Mouse (Mus musculus) brain, adult 2 months (tissue): ENCODE results near the gene Olfr12.

Source experiments
- DNase-seq: peaks from one replicate; pipeline ENCODE4 v3.0.0; 2011; ENCODE audit warnings: low read depth, low spot score

Olfr12 gene

GRCm38 (mm10) chr1:92640393-92640792 lies 22.8 kb downstream of the Olfr12 start:
- DNase-seq: no peak

GRCm38 (mm10) chr1:92641514-92642272 lies 24.1 kb downstream of the Olfr12 start, which contains the start of gene Cops9:
TSS of gene Cops9 (minus strand) at chr1:92641985.
- DNase-seq: peak; percentile 98

DNA sequence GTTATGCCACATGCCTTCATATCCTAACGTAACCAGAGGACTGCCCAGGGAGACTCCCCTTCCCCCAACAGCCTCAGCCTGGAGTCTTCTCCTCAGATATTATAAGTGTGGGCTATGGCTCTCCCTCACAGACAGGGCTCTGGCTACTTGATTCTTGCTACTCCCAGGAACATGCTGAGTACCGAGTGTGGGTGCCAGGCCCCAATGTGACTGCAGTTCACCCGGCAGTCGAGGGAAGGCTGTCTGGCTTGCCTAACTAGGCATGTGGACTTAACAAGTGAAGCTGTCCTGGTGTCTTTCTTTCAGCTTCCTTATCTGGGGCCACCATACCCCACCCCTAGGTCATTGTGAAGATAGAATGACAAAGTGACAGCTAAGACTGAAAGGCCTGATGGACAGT lies 26.1 kb downstream of the Olfr12 start:
- no peak for DNase-seq

- DNase-seq: no peak
Observed at GRCm38 (mm10) chr1:92644916-92645315, 27.3 kb downstream of the Olfr12 start.

- DNase-seq: no peak
Observed at GRCm38 (mm10) chr1:92646111-92646510, 28.5 kb downstream of the Olfr12 start.

DNA sequence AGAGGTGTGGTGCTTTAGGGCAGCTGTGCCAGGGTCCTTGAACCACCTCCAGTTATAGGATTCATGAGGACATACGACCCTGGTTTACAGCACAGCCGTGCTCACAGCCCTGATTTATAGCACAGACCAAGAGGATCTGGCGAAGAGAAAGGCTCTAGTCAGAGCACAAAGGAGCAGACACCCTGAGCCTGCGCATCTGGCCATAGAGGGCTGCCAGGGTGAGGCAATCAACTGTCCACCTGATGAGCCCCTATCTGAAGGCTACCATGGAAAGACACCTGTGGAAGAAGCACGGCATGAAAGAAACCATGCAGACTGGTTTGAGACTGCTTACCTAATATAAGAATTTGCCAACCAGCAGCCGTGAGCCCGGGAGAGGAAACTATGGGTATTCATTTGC lies 29.0 kb downstream of the Olfr12 start:
- DNase-seq: no peak

GRCm38 (mm10) chr1:92647026-92647425 lies 29.4 kb downstream of the Olfr12 start:
- no peak for DNase-seq

- peak; percentile 80 for DNase-seq
Observed at GRCm38 (mm10) chr1:92647752-92648151, 30.2 kb downstream of the Olfr12 start.

GRCm38 (mm10) chr1:92648197-92648596 lies 30.6 kb downstream of the Olfr12 start:
- no peak for DNase-seq

GRCm38 (mm10) chr1:92648673-92649072 lies 31.1 kb downstream of the Olfr12 start, which contains the start of gene Otos:
TSS of gene Otos (minus strand) at chr1:92648841.
- peak; percentile 90 for DNase-seq

- peak; percentile 44 for DNase-seq
Observed at GRCm38 (mm10) chr1:92651467-92651866, 33.9 kb downstream of the Olfr12 start.

GRCm38 (mm10) chr1:92653179-92653578 lies 35.6 kb downstream of the Olfr12 start:
- peak; percentile 68 for DNase-seq

GRCm38 (mm10) chr1:92654676-92655075 lies 37.1 kb downstream of the Olfr12 start:
- no peak for DNase-seq

GRCm38 (mm10) chr1:92657025-92657820 lies 39.6 kb downstream of the Olfr12 start:
- DNase-seq: no peak

- DNase-seq: no peak
Observed at GRCm38 (mm10) chr1:92659392-92659791, 41.8 kb downstream of the Olfr12 start.

DNA sequence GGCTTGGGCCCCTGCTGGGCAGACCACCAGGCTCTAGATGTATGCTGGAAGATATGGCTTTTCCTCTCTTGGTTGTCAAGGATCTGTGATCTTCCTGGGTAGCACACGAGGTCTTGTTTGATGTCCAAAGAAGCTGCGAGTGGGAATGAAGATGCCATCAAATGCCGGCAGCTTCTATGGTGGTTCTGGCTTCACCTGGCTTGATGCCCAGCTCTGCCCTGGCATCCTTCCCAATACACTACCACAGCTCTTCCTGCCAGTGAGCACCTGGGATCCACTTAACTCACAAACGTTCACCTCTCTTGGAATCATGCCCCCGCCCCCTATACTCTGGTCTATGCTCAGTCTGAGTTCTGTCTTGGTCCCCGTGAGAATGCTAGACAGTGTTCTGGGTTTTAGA lies 49.5 kb downstream of the Olfr12 start:
- DNase-seq: no peak

GRCm38 (mm10) chr1:92669430-92669829 lies 51.8 kb downstream of the Olfr12 start:
- DNase-seq: no peak

- DNase-seq: peak; percentile 53
Observed at GRCm38 (mm10) chr1:92671326-92671725, 53.7 kb downstream of the Olfr12 start.
